Mouse (Mus musculus) embryonic fibroblast, embryonic 13.5 days (primary cell): ENCODE results near the gene Gnb3.

Experiments
- CTCF ChIP-seq: IDR thresholded peaks from 2 replicates; pipeline ENCODE4 v1.5.1; 2011; ENCODE audit warnings: mild to moderate bottlenecking, control low read depth, low read length, moderate library complexity, borderline replicate concordance; ENCODE audit not compliant: insufficient read depth
- POLR2A ChIP-seq: IDR thresholded peaks from 2 replicates; pipeline ENCODE4 v1.6.1; 2011; ENCODE audit warnings: low read depth, mild to moderate bottlenecking, control low read depth, low read length, moderate library complexity

GRCm38 (mm10) chr6:124816611-124817010 lies 23.5 kb downstream of the Gnb3 start:
- TF ChIP-seq POLR2A (no peak), CTCF (no peak)
